Mouse (Mus musculus) embryo, embryonic 11.5 days (tissue): ENCODE measurements at regions not wholly inside any gene's neighbourhood (a gene's known extent, or its start where the extent isn't known, plus 50 kb on each side); places are given as distances from the start of the nearest gene placed in this dataset.

Experiments used
- DNase-seq: peaks from one replicate; pipeline ENCODE4 v3.0.0-alpha.2; 2012; ENCODE audit warnings: low read depth, low spot score

GRCm38 (mm10) chr10:23610485-23610884 is 176.6 kb downstream of the Rps12 start:
- no peak for DNase-seq

GRCm38 (mm10) chr10:23610046-23610445 is 177.0 kb downstream of the Rps12 start:
- no peak for DNase-seq

GRCm38 (mm10) chr10:23609270-23609914 is 177.7 kb downstream of the Rps12 start:
- no peak for DNase-seq

GRCm38 (mm10) chr10:23600701-23601100 is 186.4 kb downstream of the Rps12 start:
- DNase-seq, result no peak

GRCm38 (mm10) chr10:23595541-23595940 is 191.5 kb downstream of the Rps12 start:
- no peak for DNase-seq

GRCm38 (mm10) chr10:23580230-23580629 is 206.8 kb downstream of the Rps12 start:
- DNase-seq, result no peak

GRCm38 (mm10) chr10:23571013-23571412 is 216.1 kb downstream of the Rps12 start:
- DNase-seq, result no peak

DNA sequence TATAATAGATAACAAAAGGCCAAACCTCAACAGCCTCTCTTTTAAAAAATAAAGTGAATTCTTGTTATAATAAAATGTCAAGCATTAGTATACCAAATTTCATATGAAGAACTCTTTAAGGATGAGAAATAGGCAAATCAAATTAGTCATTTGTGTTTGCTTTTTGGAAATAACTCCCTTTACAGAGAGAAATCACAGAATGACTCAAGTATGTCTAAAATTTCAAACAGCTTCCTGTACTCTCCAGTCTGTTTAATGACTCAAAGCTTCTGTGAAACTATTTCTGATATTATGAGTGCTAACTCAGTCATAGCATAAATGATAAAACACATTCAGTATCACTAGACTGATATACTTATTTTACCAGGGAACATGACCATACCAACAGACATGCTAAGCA is 217.7 kb downstream of the Rps12 start:
- no peak for DNase-seq

DNA sequence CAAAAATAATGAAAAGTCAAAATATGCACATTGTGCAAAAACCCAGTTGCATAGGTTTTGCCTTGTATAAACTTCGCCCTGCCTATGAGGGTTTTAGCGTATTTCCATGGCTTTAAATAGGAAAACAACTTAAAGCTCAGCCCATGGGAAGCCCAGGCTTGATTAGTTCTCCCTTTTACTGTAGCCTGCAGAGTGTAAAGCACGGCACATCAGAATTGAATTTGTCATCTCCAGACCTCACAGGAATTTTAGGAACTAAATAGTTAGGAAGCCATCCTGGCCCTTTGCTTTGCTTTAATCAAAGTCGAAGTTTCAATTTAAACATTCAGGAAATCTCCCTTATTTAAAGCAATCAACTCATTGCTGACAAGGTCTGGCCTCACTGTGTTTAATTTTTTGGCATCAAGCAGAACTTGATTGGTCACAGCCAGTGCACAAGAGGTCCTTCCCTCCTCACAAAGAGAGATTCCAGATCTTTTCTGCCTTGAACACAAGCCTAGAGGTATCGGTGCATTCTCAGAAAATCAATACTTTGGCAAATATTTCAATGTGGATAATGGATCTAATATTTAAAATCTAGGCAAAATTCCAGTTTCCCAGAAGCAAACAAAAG is 211.8 kb upstream of the Eya4 start:
- DNase-seq, result no peak

DNA sequence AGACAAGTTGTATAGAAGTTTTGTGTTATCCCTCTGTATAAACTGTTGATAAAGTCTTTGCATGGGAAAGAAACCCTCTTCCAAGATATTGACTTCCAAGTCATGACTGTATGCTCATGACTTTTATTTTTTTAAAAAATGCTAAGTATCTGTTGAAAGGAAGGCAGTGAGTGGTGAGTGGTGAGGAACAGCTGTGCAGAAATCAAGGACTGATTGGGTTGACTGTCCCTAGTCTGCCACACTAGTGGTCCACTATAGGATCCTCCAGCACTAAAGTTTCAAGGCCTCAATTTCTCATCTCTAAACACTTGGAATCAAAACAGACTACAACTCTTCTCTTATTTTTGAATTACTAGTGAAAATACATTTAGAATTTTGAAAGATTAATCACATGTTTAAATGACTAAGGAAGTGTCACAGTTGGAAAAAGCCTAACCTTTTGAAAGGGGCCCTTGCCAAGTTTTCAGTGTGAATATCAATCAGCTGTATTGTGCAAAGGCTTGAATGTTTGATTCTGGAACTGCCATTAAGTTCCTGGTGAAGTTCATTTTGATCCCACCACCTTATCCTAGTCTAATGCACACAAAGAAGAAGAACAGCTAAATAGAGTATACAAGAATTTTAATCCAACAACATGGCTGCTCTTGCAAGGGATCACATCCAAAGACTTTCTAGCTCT is 209.5 kb upstream of the Eya4 start:
- DNase-seq, result no peak

DNA sequence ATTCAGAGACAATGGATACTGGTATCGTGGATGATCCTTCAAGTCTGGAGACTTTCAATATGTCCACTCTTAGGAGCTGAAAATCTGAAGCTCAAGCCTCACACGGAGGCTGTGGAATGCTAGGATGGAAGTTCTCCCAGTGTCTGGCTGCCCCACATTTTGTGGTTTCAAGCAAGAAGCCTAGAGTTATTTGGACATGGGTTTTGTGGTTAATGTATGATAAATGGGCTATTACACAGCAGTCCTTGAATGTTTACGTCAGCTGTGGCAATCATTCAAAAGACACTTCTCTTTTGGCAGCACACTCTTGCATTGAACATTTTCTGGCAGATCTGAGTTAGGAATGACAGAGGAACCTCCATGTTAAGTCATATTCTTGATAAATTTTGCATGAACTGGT is 207.2 kb upstream of the Eya4 start:
- DNase-seq, result no peak

DNA sequence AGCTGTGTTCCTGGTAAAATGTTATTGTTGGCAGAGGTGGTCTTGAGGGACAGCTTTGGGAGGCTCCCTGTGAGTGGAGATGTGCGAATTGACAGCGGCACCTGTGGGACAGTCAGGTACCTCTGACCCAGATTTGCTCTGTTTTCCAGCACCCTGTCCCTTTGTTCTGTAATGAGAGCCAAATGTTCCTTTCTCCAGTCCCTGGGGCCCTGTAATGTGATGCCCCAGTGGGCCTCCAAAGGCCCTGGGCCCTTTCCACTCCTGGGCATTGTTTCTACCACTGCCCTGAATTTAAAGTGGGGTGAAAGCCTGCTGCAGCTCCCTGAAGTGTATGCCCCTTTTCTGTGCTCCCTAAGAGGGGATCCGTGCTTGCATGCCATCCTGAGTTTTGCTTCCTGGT is 198.6 kb upstream of the Eya4 start:
- no peak for DNase-seq

GRCm38 (mm10) chr10:23548322-23548721 is 197.7 kb upstream of the Eya4 start:
- no peak for DNase-seq

DNA sequence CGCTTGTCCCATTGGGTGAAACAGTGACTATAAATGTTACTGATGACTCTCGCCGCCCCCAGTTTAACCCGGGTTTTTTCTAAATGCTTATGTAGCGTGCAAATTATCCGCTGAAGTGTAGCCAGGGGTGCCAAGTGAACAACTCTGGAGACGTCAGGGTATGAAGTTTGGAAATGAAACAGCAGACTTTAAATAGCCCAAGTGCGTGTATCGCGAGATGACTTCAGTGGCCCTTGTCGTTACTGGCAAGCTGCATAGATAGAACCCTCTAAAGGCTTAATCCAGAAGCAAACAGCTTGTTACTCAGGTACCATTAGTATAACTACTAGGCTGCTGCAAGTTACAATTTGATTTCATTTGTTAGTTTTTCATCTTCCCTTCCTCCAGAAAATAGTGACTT is 192.1 kb upstream of the Eya4 start:
- no peak for DNase-seq

- DNase-seq, result no peak
Measured at GRCm38 (mm10) chr10:23541914-23542313, 191.3 kb upstream of the Eya4 start.

DNA sequence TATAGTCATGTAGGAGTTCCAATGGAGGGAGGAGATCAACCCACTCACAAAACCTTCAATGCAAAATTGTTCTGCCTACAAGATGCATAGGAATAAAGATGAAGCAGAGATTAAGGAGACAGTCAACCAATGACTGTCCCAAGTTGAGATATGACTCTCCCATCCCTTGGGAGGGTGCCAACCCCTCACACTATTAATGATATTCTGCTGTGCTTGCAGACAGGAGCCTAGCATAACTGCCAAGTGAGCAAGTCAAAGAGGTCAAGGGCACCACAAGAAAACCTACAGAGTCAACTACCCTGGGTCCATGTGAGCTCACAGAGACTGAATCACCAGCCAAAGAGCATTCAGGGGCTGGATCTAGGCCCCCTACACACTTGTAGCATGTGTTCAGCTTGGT is 184.1 kb upstream of the Eya4 start:
- DNase-seq, result no peak

GRCm38 (mm10) chr10:23531964-23532758 is 181.6 kb upstream of the Eya4 start:
- no peak for DNase-seq

DNA sequence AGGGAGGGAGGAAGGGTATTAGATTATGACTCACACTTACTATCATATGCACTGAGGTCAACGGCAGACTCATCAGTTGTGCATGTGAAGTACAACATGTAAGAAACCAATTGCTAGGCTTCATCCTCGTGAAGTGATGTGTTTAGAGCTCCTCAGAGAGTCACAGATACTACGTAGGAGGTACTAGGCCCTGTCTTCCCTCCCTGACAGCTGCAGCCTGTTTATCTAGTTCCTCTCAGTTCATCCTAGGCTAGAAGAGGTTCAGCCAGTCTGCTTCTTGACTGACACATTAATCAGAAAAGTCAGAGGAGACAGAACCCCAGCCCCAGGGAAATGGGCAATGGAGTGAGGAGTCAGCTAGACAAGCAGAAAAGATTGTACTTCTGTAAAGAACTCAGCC is 180.1 kb upstream of the Eya4 start:
- DNase-seq, result no peak

- no peak for DNase-seq
Measured at GRCm38 (mm10) chr10:23526796-23527195, 176.2 kb upstream of the Eya4 start.

- DNase-seq, result no peak
Measured at GRCm38 (mm10) chr10:23522664-23523063, 172.1 kb upstream of the Eya4 start.

DNA sequence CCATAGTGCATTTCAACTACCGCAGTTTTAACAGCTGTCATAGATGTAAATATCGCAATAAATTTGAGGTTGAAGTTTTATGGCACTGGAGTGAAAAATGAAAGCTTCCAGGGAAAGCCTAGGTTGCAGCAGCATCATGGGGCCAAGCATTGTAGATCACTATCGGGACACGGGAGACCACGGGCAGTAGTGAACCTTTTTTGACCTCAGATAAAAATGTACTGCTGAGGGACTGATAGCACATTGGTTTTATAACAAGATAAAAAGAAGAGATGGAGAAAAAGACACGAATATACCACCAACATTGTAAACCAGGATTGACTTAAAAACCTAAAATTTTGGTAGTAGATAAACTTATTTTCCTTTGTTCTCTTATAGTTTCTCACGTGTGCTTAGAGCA is 143.1 kb upstream of the Eya4 start:
- no peak for DNase-seq

DNA sequence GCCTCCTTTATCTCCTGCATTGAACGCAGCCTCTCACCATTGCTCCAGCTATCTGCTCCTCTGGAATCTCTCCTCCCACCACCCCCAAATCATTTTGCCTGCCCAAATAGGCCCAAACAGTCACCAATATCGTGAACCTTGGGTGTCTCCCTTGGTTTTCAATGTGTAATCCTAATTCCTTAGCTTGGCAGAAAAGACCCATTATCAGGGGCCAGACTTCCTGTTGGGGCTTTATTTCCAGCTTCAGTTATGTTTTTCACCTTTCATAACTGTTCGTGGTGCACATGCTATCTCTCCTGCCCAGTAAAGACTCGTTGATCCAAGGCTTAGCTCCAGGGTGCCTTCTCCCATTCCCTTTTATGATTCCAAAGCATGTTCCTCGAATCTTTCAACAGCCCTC is 142.4 kb upstream of the Eya4 start:
- no peak for DNase-seq
